Mouse (Mus musculus) olfactory bulb, adult 2 months (tissue): Measurements from ENCODE around the gene Srsf2. TPM values are rescaled to one million over a fixed set of nuclear protein-coding genes. Genes with fewer than 3 reads are reported as not detected.

Experiments
- H3K27ac ChIP-seq: fragments of 200-500 bp; 2 replicates; pipeline ENCODE4 v1.5.1; 2012; ENCODE audit warnings: low read depth, low read length; ENCODE audit not compliant: insufficient read depth
- H3K4me1 ChIP-seq: fragments of 200-500 bp; 2 replicates; pipeline ENCODE4 v1.6.1; 2012; ENCODE audit warnings: low read length; ENCODE audit not compliant: control insufficient read depth, insufficient read depth
- H3K4me3 ChIP-seq: fragments of 200-500 bp; 2 replicates; pipeline ENCODE4 v1.5.1; 2012; ENCODE audit warnings: mild to moderate bottlenecking, low read depth, low read length, moderate library complexity; ENCODE audit not compliant: insufficient read depth
- CTCF ChIP-seq: fragments of 200-500 bp; IDR thresholded peaks from 2 replicates; pipeline ENCODE4 v1.5.1; 2012; ENCODE audit warnings: low read depth, mild to moderate bottlenecking, low read length, moderate library complexity; ENCODE audit not compliant: insufficient read depth
- POLR2A ChIP-seq: fragments of 200-500 bp; IDR thresholded peaks from 2 replicates; pipeline ENCODE4 v1.6.1; 2012; ENCODE audit warnings: mild to moderate bottlenecking, low read depth, low read length, moderate library complexity; ENCODE audit not compliant: insufficient read depth
- WGBS: fragments of 180-500 bp; shearing (Covaris S2); methylation state at CpG from one replicate; pipeline ENCODE4 v1.1.7; 2018; 5-methylcytosine and 5-hydroxymethylcytosine counted together
- polyA plus RNA-seq: library from polyadenylated mRNA; stranded (reverse); fragments of >200 nt; gene quantifications from 2 replicates; pipeline ENCODE4 v1.2.4, GENCODE M21; 2012; ENCODE audit warnings: low replicate concordance; ENCODE audit not compliant: missing spikeins, insufficient read depth, insufficient read length

Srsf2 gene
- polyA plus RNA-seq, 1 experiment = not detected

DNA sequence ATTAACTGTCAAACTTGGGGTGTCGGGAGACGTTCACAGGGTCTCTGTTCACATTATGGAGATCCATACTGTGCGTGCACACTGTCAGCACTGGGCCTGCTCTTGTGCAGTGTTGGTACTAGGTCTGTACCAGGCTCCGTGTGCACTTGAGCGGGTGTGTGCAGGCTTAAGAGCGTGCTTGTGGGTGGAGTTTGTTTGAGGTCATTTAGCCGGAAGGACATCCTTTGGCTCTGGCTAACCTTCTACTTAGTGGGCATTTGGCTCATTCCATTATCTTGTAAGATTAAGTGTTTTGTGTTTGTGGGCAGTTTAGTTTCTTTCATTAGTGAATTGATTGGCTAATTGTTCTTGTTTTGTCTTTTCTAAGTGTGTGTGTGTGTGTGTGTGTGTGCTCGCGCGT lies 29.6 kb upstream of the Srsf2 start:
- Histone ChIP-seq H3K27ac (no peak overlapping the region), H3K4me3 (no peak overlapping the region), H3K4me1 (peaks cover 6% of the 10 kb centered on the region)
- TF ChIP-seq POLR2A (no peak), CTCF (no peak)
- WGBS = 89% methylated on average over 10 of the region's 10 CpGs

DNA sequence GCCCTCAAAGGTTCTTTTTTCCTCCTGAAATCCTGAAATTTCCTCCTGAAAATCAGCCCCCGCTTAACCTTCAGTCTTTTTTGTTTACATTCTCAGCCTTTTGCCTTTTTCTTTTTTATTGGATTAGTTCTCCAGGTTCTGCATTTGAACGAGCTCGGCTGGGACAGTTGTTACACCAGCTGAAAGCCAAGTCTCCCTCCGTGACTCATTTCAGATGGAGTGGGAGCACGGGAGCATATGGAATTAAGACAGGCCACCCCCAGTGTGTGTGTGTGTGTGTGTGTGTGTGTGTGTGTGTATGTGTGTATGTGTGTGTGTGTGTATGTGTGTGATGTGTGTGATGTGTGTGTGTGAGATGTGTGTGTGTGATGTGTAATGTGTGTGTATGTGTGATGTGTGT lies 28.5 kb upstream of the Srsf2 start:
- WGBS = 35% methylated on average over 5 of the region's 5 CpGs
- H3K4me3 ChIP-seq = no peak overlapping the region
- H3K4me1 ChIP-seq = peaks cover 6% of the 10 kb centered on the region; the same call in 1 of the 2 replicates
- TF ChIP-seq POLR2A (no peak), CTCF (no peak)
- no peak overlapping the region for H3K27ac ChIP-seq

DNA sequence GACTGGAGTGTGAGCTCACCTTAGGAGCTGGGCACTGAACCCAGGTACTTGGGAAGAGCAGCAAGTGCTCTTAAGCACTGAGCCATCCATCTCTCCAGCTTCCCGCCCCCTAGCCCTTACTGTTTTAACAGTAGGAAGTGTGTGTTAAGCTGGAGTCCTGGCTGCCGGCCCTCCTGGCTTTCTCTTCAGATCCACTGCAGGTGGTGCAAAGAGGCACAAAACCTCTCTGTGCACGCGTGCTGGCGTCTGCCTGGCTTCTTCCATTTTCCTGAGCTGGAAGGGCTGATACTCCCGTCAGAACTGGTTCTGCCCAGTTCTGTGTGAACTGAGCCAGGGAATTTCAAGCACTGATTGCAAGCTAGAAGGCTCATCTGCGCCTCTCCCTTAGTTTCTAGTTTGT lies 27.9 kb upstream of the Srsf2 start:
- TF ChIP-seq CTCF (no peak), POLR2A (no peak)
- WGBS = 33% methylated on average over 7 of the region's 7 CpGs
- Histone ChIP-seq H3K27ac (no peak overlapping the region), H3K4me3 (no peak overlapping the region), H3K4me1 (peaks cover 6% of the 10 kb centered on the region; the same call in 1 of the 2 replicates)

DNA sequence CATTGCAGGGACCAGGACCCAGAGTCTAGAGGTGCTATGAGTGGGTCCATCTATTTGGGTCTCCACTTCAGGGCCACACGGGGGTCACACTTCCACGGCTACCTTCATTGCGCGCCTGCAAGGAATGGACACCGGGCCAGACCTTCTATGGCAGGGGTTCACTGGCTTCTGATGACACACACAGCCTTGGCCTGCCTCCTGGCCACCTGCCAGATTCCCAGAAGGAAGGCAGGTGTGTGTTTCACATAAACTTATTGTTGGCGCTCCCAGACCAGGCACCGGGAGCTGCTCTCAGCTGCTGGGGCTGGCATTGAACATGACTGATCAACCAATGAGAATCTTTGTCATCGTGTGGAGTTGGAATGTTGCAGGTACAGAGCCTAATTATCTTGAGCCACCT lies 25.6 kb upstream of the Srsf2 start:
- TF ChIP-seq POLR2A = no peak
- TF ChIP-seq CTCF = no peak
- H3K4me3 ChIP-seq = no peak overlapping the region
- H3K4me1 ChIP-seq = 0 out of 2 replicates have a peak, but pooled peaks cover 3% of the 10 kb centered on the region
- 88% methylated on average over 8 of the region's 8 CpGs for WGBS
- H3K27ac ChIP-seq = no peak overlapping the region

DNA sequence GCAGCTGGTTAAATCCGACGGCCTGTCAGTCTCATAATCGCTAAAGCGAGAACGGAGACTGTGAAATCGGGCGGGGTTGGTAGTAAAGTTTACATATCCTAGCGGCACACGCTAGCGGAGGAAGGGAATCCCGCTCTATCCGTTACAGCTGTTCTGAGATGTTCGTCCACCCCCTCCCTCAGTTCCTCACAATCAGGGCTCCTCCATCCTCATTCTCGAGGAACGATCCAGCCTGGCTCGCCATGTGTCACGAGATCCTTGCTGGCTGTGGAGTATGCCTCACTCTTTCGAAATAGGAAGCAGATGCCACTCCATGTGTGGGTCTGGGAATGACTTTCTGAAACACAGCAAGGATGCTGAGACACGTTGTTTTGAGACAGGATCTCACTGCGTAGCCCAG lies 21.1 kb upstream of the Srsf2 start:
- peaks cover 2% of the 10 kb centered on the region; the same call in 1 of the 2 replicates for H3K4me1 ChIP-seq
- 86% methylated on average over 20 of the region's 20 CpGs for WGBS
- no peak overlapping the region for H3K27ac ChIP-seq
- TF ChIP-seq POLR2A (no peak), CTCF (no peak)
- H3K4me3 ChIP-seq = no peak overlapping the region

DNA sequence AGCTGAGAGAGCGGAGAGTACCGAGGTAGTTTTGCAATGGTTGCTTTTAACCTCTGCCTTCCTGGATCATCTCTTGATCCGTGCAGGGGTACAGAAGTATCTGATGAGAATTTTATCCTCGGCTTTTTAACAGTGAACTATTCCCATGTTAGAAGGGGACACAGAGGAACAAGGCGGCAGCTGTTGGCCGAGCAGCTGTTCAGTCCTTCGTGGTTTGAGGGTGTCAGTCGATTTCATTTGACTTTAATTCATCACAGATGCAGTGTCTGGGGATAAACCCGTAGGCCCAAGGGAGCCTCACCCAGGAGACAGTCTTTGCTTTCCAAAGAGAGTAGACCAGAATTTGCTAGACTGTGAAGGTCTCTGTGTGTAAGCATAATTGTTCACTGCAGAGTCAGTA lies 18.6 kb upstream of the Srsf2 start:
- 85% methylated on average over 9 of the region's 9 CpGs for WGBS
- TF ChIP-seq CTCF (no peak), POLR2A (no peak)
- peaks cover 2% of the 10 kb centered on the region; the same call in 1 of the 2 replicates for H3K4me1 ChIP-seq
- no peak overlapping the region for H3K4me3 ChIP-seq
- H3K27ac ChIP-seq = no peak overlapping the region

DNA sequence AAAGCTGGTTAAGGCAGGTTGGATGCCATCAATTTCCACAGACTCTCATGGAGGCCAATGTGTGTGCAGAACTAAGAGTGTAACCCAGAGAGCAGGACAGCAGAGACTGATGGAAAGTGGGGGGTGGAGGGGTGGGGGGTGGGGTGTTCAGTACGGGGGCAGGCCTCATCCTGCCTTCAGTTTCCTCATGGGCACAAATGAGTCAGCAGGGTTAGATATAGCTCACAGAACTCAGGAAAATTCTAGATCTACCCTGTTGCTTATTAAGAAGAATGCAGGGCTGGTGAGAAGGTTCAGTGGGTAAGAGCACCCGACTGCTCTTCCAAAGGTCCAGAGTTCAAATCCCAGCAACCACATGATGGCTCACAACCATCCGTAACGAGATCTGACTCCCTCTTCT lies 16.7 kb upstream of the Srsf2 start:
- no peak overlapping the region for H3K4me3 ChIP-seq
- 62% methylated on average over 4 of the region's 4 CpGs for WGBS
- no peak for TF ChIP-seq POLR2A
- no peak for TF ChIP-seq CTCF
- H3K27ac ChIP-seq = peak overlapping the region; percentile 52
- peaks cover 2% of the 10 kb centered on the region; the same call in 1 of the 2 replicates for H3K4me1 ChIP-seq

DNA sequence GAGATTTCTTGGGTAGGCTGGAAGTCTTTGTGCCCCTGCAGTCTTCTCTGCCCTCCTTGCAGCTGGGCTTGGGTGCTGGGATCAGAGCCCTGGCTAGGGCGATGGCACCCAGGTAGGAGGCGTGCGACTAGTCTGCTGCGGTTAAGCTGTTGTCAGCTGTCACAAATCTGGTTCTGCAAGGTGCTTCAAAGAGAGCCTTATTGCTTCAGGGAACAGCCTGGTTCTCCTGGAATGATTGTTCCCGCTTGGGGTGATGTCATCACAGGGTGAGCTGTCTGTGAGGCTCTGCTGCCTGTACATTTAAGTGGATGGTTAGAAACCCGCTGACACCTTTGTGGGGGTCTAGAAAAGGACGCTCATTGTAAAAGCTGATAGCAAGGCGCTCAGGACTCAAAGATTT lies 16.3 kb upstream of the Srsf2 start:
- peak overlapping the region; percentile 52 for H3K27ac ChIP-seq
- TF ChIP-seq CTCF (no peak), POLR2A (no peak)
- 81% methylated on average over 8 of the region's 8 CpGs for WGBS
- H3K4me3 ChIP-seq = no peak overlapping the region
- peaks cover 2% of the 10 kb centered on the region; the same call in 1 of the 2 replicates for H3K4me1 ChIP-seq

DNA sequence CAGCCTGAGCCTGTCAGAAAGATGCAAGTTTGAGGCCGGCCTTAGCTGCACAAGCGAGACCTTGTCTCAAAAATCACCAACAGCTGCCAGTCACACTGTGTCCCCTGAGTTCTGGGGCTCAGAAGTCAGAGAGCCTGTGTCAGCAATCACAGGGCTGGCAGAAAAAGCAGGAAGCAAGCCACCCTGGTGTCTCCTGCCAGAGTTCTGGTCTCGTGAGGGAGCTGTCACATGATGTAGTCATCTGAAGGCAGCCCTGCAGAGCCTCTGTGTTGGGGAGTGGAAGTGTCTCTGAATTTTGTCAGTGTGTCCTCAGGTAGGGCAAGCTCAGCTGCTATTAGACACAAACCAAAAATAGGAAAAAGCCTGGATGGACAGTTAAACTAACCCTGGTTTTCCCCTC lies 15.2 kb upstream of the Srsf2 start:
- Histone ChIP-seq H3K4me3 (no peak overlapping the region), H3K27ac (no peak overlapping the region), H3K4me1 (peaks cover 2% of the 10 kb centered on the region; the same call in 1 of the 2 replicates)
- 73% methylated on average over 3 of the region's 3 CpGs for WGBS
- TF ChIP-seq CTCF = no peak
- TF ChIP-seq POLR2A = no peak
